Mouse (Mus musculus) sigmoid colon, adult 10 weeks (tissue): ENCODE results near the gene Olfr1039. TPM values are rescaled to one million over a fixed set of nuclear protein-coding genes. Genes with fewer than 3 reads are reported as not detected.

ENCODE experiments used
- polyA plus RNA-seq: library from polyadenylated mRNA; stranded (reverse); fragments of 350-450 nt; fragmentation: Illumina TruSeq; extraction: RNeasy Lipid Tissue Mini Kit (QIAGEN cat#74804); gene quantifications from one replicate; pipeline ENCODE4 v1.2.3, GENCODE M21; 2014; ENCODE audit warnings: low read depth, low replicate concordance

Olfr1039 gene
- not detected for polyA plus RNA-seq

DNA sequence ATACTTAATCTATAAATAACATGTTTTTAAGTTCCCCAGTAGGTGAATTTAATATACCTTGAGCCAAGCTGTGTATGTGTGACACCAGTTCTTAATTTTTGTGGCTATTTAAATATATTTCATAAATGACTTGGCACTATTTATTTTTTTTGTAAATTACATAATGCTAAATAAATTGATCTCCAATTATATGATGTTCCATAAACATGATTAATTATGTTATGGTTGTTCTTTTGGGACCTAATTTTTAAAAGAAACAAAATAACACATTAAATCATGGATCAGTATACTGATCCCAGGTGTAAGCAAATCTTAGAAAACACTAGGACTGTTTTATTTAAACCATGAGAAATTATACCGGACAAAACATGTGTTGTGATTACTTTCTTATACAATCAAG is at the start of gene Olfr1039:
TSS of gene Olfr1039 (minus strand) at position 101 of the 400 bp plus-strand sequence.

DNA sequence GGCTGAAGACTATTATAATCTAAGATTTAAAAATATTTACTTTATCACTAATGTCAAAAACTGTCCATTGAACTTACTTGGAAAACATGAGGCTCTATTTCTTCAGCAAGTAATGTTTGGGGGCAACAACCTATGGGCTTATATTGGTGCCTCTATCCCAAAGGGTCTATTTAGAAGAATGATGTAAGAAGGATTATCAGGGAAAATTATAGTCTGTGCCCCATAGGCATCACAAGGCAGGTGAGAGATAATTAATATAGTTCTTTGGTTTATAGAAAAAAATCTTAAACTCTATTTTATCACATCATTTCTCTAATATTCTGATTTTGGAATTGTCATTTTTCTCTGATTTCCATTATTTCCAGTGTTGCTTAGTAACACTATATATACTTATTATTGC is 42.0 kb upstream of the Olfr1039 start, which contains the start of gene Olfr1044:
TSS of gene Olfr1044 (minus strand) at position 101 of the 400 bp plus-strand sequence.

DNA sequence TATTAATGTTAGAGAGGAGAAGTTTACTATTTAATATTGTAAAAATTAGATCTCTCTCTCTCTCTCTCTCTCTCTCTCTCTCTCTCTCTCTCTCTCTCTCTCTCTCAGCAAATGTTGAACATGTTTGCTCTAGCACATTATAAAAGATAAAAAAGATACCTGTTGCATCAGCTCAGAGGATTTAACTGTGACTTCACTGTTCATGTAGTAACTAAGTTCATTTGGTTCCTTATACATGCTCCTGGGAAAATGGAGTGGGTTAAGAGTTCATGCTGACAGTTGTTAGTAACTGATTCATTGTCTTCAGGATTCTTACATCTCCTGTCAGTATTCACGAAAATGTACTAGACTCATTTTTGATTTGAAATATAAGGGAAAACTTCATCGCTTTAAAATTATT is 31.7 kb upstream of the Olfr1039 start, which contains the start of gene Olfr1043:
TSS of gene Olfr1043 (minus strand) at position 101 of the 400 bp plus-strand sequence.

DNA sequence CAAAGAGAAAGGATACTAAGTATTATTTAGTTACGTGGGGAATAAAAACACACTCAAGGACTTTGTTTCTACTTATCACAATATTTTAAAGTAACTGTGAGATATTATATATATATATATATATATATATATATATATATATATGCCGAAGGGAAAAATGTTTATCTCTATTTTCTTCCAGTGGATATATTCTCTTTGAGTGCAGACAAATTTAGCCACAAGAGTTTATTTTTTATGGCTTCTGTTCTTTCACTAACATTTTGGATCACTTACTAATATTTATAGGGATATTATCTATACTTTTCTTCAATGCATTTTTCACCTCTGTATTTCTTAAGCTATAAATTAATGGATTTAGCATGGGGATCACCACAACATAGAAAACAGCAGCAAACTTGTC is 26.0 kb upstream of the Olfr1039 start, which contains the start of gene Olfr1042:
TSS of gene Olfr1042 (minus strand) at position 101 of the 400 bp plus-strand sequence.

DNA sequence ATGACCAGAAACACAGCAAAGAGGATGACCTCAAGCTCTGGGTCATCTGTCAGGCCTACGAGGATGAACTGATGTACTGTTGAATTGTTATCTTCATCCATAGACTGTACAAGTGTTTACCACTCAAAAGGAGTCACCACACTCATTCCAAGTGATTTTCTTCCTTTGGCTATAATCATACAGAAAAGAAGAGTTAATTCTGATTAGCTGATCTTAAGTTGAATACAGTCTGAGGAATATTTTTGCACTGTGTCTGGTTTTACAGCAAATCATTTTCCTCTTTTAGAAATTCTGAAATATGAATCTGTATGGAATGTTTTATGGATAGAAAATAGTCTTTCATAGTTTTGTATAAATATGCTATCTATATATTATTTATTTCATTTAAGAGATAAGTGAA is 10.9 kb upstream of the Olfr1039 start, which contains the start of gene Olfr1040:
TSS of gene Olfr1040 (minus strand) at position 101 of the 400 bp plus-strand sequence.

DNA sequence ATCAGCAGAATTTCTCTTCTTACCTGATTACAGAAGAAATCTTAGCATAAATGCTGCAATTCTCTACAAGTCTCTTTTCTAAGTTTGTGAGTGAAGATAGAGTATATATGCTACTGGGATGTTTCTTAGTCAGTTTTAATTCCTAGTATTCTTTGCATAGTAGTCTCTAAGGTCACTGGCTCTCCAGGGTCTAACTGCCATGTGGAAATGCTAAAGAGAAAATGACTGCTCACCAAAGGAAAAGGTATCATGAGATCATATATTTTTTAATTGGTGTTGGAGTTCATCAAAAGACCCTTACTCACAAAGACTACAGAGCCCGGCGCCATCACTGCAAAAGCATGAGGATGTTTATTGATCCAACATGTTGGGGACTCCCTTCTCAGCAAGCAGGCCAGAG is 48.4 kb downstream of the Olfr1039 start, which contains the start of gene Olfr1037:
TSS of gene Olfr1037 (minus strand) at position 101 of the 400 bp plus-strand sequence.

Other genes with a start within 250 kb of the Olfr1039 start
- gene Olfr1024, start 230.9 kb downstream of the Olfr1039 start, polyA plus RNA-seq: not detected
- gene Olfr1025-ps1, start 220.7 kb downstream of the Olfr1039 start, polyA plus RNA-seq: not detected
- gene Olfr1026, start 214.4 kb downstream of the Olfr1039 start, polyA plus RNA-seq: not detected
- gene Olfr1028, start 185.5 kb downstream of the Olfr1039 start, polyA plus RNA-seq: not detected
- gene Olfr1029, start 162.0 kb downstream of the Olfr1039 start, polyA plus RNA-seq: 0.09 TPM
- gene Olfr1030, start 156.7 kb downstream of the Olfr1039 start, polyA plus RNA-seq: not detected
- not detected for gene Olfr1031, start 145.6 kb downstream of the Olfr1039 start, polyA plus RNA-seq
- gene Olfr1032, start 130.4 kb downstream of the Olfr1039 start, polyA plus RNA-seq: not detected
- 4.1 TPM for gene Olfr1033, start 115.3 kb downstream of the Olfr1039 start, polyA plus RNA-seq
- gene Olfr1034, start 90.1 kb downstream of the Olfr1039 start, polyA plus RNA-seq: 0.57 TPM
- gene Olfr1036, start 61.9 kb downstream of the Olfr1039 start, polyA plus RNA-seq: not detected
- gene Olfr1037, start 48.5 kb downstream of the Olfr1039 start, polyA plus RNA-seq: not detected
- gene Olfr1040, start 10.8 kb upstream of the Olfr1039 start, polyA plus RNA-seq: not detected
- gene Olfr1042, start 25.9 kb upstream of the Olfr1039 start, polyA plus RNA-seq: not detected
- gene Olfr1043, start 31.6 kb upstream of the Olfr1039 start, polyA plus RNA-seq: not detected
- gene Olfr1044, start 41.9 kb upstream of the Olfr1039 start, polyA plus RNA-seq: not detected
- not detected for gene Olfr52, start 49.8 kb upstream of the Olfr1039 start, polyA plus RNA-seq
- not detected for gene Olfr1045, start 67.1 kb upstream of the Olfr1039 start, polyA plus RNA-seq
- not detected for gene Olfr1046, start 83.4 kb upstream of the Olfr1039 start, polyA plus RNA-seq
- not detected for gene Olfr1047, start 95.5 kb upstream of the Olfr1039 start, polyA plus RNA-seq
- not detected for gene Olfr1048, start 104.4 kb upstream of the Olfr1039 start, polyA plus RNA-seq
- gene Olfr1049, start 122.4 kb upstream of the Olfr1039 start, polyA plus RNA-seq: not detected
- not detected for gene Olfr1051, start 143.2 kb upstream of the Olfr1039 start, polyA plus RNA-seq
- gene Olfr1052, start 156.5 kb upstream of the Olfr1039 start, polyA plus RNA-seq: not detected
- gene Olfr1053, start 179.4 kb upstream of the Olfr1039 start, polyA plus RNA-seq: not detected
- gene Olfr1054, start 199.5 kb upstream of the Olfr1039 start, polyA plus RNA-seq: not detected
- gene Olfr1055, start 214.4 kb upstream of the Olfr1039 start, polyA plus RNA-seq: not detected
- gene Olfr1056, start 226.5 kb upstream of the Olfr1039 start, polyA plus RNA-seq: not detected
- not detected for gene Olfr1057, start 242.5 kb upstream of the Olfr1039 start, polyA plus RNA-seq